Mouse (Mus musculus) MEL (cell line): Measurements from ENCODE around the gene Dnaaf5. TPM values are rescaled to one million over a fixed set of nuclear protein-coding genes. Genes with fewer than 3 reads are reported as not detected.
A peak's percentile ranks its signal among the peaks of the same experiment; 100 is the strongest.

Experiments
- DNase-seq: peaks from one replicate; pipeline ENCODE4 v3.0.0; 2011; ENCODE audit warnings: low read depth, low spot score
- H3K27ac ChIP-seq: 2 replicates; pipeline ENCODE4 v1.5.1; 2012; ENCODE audit warnings: low read depth, mild to moderate bottlenecking, control low read depth, low read length, moderate library complexity; ENCODE audit not compliant: control insufficient read depth
- H3K27me3 ChIP-seq, 2 experiments: fragments of 150-350 bp in 1 of 2; sonication (generic) in 1 of 2; 2 replicates each; pipeline ENCODE4 v1.6.1; 2012; ENCODE audit warnings: low read length in 2 of 2, mild to moderate bottlenecking in 2 of 2, improper control_type of control experiment in 1 of 2, moderate library complexity in 1 of 2; ENCODE audit not compliant: insufficient read depth in 2 of 2, control insufficient read depth in 1 of 2
- H3K36me3 ChIP-seq, 2 experiments: 2 replicates each; pipeline ENCODE4 v1.6.1; 2012 to 2014; ENCODE audit warnings: low read length in 2 of 2, improper control_type of control experiment in 1 of 2, inconsistent platforms in 1 of 2, mild to moderate bottlenecking in 1 of 2; ENCODE audit not compliant: insufficient read depth in 2 of 2, control insufficient read depth in 1 of 2
- H3K4me1 ChIP-seq, 2 experiments: fragments of 150-350 bp in 1 of 2; sonication (generic) in 1 of 2; 2 replicates each; pipeline ENCODE4 v1.6.1; 2012; ENCODE audit warnings: low read length in 2 of 2, improper control_type of control experiment in 1 of 2, mild to moderate bottlenecking in 1 of 2; ENCODE audit not compliant: insufficient read depth in 2 of 2, control insufficient read depth in 1 of 2
- H3K4me3 ChIP-seq, 2 experiments: fragments of 150-350 bp in 1 of 2; sonication (generic) in 1 of 2; 2 replicates each; pipeline ENCODE4 v1.5.1; 2012; ENCODE audit warnings: low read depth in 2 of 2, low read length in 2 of 2, mild to moderate bottlenecking in 2 of 2, moderate library complexity in 2 of 2, control low read depth in 1 of 2, improper control_type of control experiment in 1 of 2; ENCODE audit not compliant: control insufficient read depth in 1 of 2, insufficient read depth in 1 of 2
- H3K79me2 ChIP-seq: 2 replicates; pipeline ENCODE4 v1.6.1; 2012; ENCODE audit warnings: mild to moderate bottlenecking, low read length, moderate library complexity; ENCODE audit not compliant: control insufficient read depth, poor library complexity, insufficient read depth
- H3K9ac ChIP-seq: 2 replicates; pipeline ENCODE4 v1.6.1; 2012; ENCODE audit warnings: low read depth, mild to moderate bottlenecking, control low read depth, low read length, moderate library complexity; ENCODE audit not compliant: control insufficient read depth, poor library complexity, severe bottlenecking
- H3K9me3 ChIP-seq: fragments of 150-350 bp; sonication (generic); replicated peaks from 2 replicates; pipeline ENCODE4 v1.6.1; 2012; ENCODE audit warnings: mild to moderate bottlenecking, low read length, improper control_type of control experiment, moderate library complexity; ENCODE audit not compliant: insufficient read depth
- BHLHE40 ChIP-seq: IDR thresholded peaks from 2 replicates; pipeline ENCODE4 v1.6.1; 2012; ENCODE audit warnings: low read depth, mild to moderate bottlenecking, inconsistent platforms, low read length, improper control_type of control experiment, borderline replicate concordance
- CHD1 ChIP-seq: IDR thresholded peaks from 2 replicates; pipeline ENCODE4 v1.6.1; 2012; ENCODE audit warnings: low read depth, mild to moderate bottlenecking, inconsistent platforms, low read length, improper control_type of control experiment
- CTCF ChIP-seq, 3 experiments: IDR thresholded peaks in 2 of 3; conservative IDR thresholded peaks in 1 of 3; 2 replicates each; pipeline ENCODE4 v1.5.1; 2011 to 2012; ENCODE audit warnings: low read length in 3 of 3, low read depth in 2 of 3, mild to moderate bottlenecking in 2 of 3, improper control_type of control experiment in 1 of 3, inconsistent platforms in 1 of 3, mixed read lengths in 1 of 3, moderate library complexity in 1 of 3; ENCODE audit not compliant: control insufficient read depth in 1 of 3, insufficient read depth in 1 of 3, poor library complexity in 1 of 3, severe bottlenecking in 1 of 3
- EP300 ChIP-seq, 2 experiments: IDR thresholded peaks; 2 replicates each; pipeline ENCODE4 v1.6.1; 2011; ENCODE audit warnings: improper control_type of control experiment in 2 of 2, low read length in 2 of 2, low read depth in 1 of 2, mild to moderate bottlenecking in 1 of 2
- KAT2A ChIP-seq: conservative IDR thresholded peaks from 2 replicates; pipeline ENCODE4 v1.6.1; 2012; ENCODE audit warnings: low read depth, low read length, improper control_type of control experiment, inconsistent platforms
- MAX ChIP-seq: IDR thresholded peaks from 2 replicates; pipeline ENCODE4 v1.6.1; 2011; ENCODE audit warnings: low read length, improper control_type of control experiment
- MAZ ChIP-seq: IDR thresholded peaks from 2 replicates; pipeline ENCODE4 v1.6.1; 2012; ENCODE audit warnings: low read depth, mild to moderate bottlenecking, inconsistent platforms, low read length, improper control_type of control experiment
- MXI1 ChIP-seq: IDR thresholded peaks from 2 replicates; pipeline ENCODE4 v1.6.1; 2011; ENCODE audit warnings: mild to moderate bottlenecking, low read depth, low read length, improper control_type of control experiment
- MYB ChIP-seq: IDR thresholded peaks from 2 replicates; pipeline ENCODE4 v1.6.1; 2011; ENCODE audit warnings: mild to moderate bottlenecking, low read depth, low read length, improper control_type of control experiment
- POLR2AphosphoS2 ChIP-seq: IDR thresholded peaks from 2 replicates; pipeline ENCODE4 v1.6.1; 2011; ENCODE audit warnings: low read length, improper control_type of control experiment
- TBP ChIP-seq: IDR thresholded peaks from 2 replicates; pipeline ENCODE4 v1.8.0; 2011; ENCODE audit warnings: low read depth, low read length, improper control_type of control experiment
- USF1 ChIP-seq: IDR thresholded peaks from 2 replicates; pipeline ENCODE4 v1.6.1; 2014; ENCODE audit warnings: low read depth, mild to moderate bottlenecking, inconsistent platforms, low read length, improper control_type of control experiment, moderate library complexity
- USF2 ChIP-seq, 2 experiments: IDR thresholded peaks; 2 replicates each; pipeline ENCODE4 v1.6.1; 2011 to 2012; ENCODE audit warnings: improper control_type of control experiment in 2 of 2, low read length in 2 of 2, borderline replicate concordance in 1 of 2, inconsistent platforms in 1 of 2, low read depth in 1 of 2, mild to moderate bottlenecking in 1 of 2; ENCODE audit not compliant: insufficient read depth in 1 of 2
- ZMIZ1 ChIP-seq: IDR thresholded peaks from 2 replicates; pipeline ENCODE4 v1.6.1; 2012; ENCODE audit warnings: low read depth, mild to moderate bottlenecking, inconsistent platforms, low read length, improper control_type of control experiment, moderate library complexity
- ZNF384 ChIP-seq: IDR thresholded peaks from 2 replicates; pipeline ENCODE4 v1.6.1; 2012; ENCODE audit warnings: low read depth, mild to moderate bottlenecking, inconsistent platforms, low read length, improper control_type of control experiment
- polyA plus RNA-seq, 2 experiments: library from polyadenylated mRNA; stranded (reverse) in 1 of 2; unstranded in 1 of 2; fragments of >175 nt in 1 of 2; fragments of >200 nt in 1 of 2; gene quantifications; 2 replicates each; pipeline versions ENCODE4 v1.2.1 to v1.2.4; 2012; ENCODE audit warnings: low replicate concordance in 2 of 2, low read depth in 1 of 2; ENCODE audit not compliant: insufficient read length in 2 of 2, insufficient read depth in 1 of 2, missing spikeins in 1 of 2
- total RNA-seq: library from RNA; depleted of rRNA; stranded (reverse); fragments of 300-350 nt; gene quantifications from 2 replicates; pipeline ENCODE4 v1.2.3, GENCODE M21; 2012

The Dnaaf5 gene
- total and polyA plus RNA-seq, 3 experiments: 20.1 to 35.4 TPM; not detected in 1

GRCm38 (mm10) chr5:139198779-139199178 lies 48.8 kb downstream of the Dnaaf5 start:
- peaks cover 2 to 39% of the 10 kb centered on the region in 2 experiments; a peak in 3 of 4 replicates for H3K36me3 ChIP-seq
- TF ChIP-seq EP300 (IDR thresholded peaks at IDR 0.05; ENCODE audit: low read depth in 1 of 2, low read length in 2 of 2): 0 out of 4 replicates have a peak, but pooled peaks of 1 of the 2 experiments have one; percentile 15
- TF ChIP-seq MAX: 0 out of 2 replicates have a peak, but pooled peaks have one; percentile 52
- TF ChIP-seq MXI1: 0 out of 2 replicates have a peak, but pooled peaks have one; percentile 53
- 0 out of 2 replicates have a peak, but pooled peaks have one; percentile 34 for TF ChIP-seq MAZ
- peak; percentile 54; the same call in 1 of the 2 replicates for TF ChIP-seq CHD1
- TF ChIP-seq USF1: no peak
- H3K27ac ChIP-seq: peak overlapping the region; percentile 97
- no peaks in the 10 kb centered on the region for H3K9me3 ChIP-seq
- peaks cover 32% of the 10 kb centered on the region for H3K79me2 ChIP-seq
- H3K4me3 ChIP-seq: 0 out of 4 replicates have a peak overlapping the region, but pooled peaks of 1 of the 2 experiments have one; percentile 67
- DNase-seq: peak; percentile 63
- H3K27me3 ChIP-seq: no peaks in the 10 kb centered on the region
- peaks cover 18 to 41% of the 10 kb centered on the region in 2 experiments for H3K4me1 ChIP-seq
- H3K9ac ChIP-seq: peak overlapping the region; percentile 81

GRCm38 (mm10) chr5:139199636-139199994 lies 49.6 kb downstream of the Dnaaf5 start:
- Histone ChIP-seq H3K27ac (peak overlapping the region; percentile 97), H3K36me3 (peaks cover 2 to 46% of the 10 kb centered on the region in 2 experiments; a peak in 3 of 4 replicates), H3K4me3 (peak overlapping the region; percentile 49 to 67), H3K4me1 (peaks cover 18 to 41% of the 10 kb centered on the region in 2 experiments), H3K79me2 (peaks cover 41% of the 10 kb centered on the region), H3K9me3 (no peaks in the 10 kb centered on the region), H3K9ac (peak overlapping the region; percentile 81), H3K27me3 (no peaks in the 10 kb centered on the region)
- no peak for DNase-seq
- TF ChIP-seq ZNF384 (peak; percentile 53; the same call in 1 of the 2 replicates), CTCF (IDR thresholded peaks at IDR 0.05 in 2 of 3, conservative IDR thresholded peaks at IDR 0.05 in 1 of 3; ENCODE audit: control insufficient read depth in 1 of 3, insufficient read depth in 1 of 3, low read depth in 2 of 3, low read length in 3 of 3, poor library complexity in 1 of 3, severe bottlenecking in 1 of 3) (no peak), MAX (no peak), KAT2A (no peak), MYB (no peak), BHLHE40 (no peak), ZMIZ1 (no peak; the same call in none of the 2 replicates), POLR2AphosphoS2 (no peak), TBP (peak; percentile 37; the same call in 1 of the 2 replicates), CHD1 (0 out of 2 replicates have a peak, but pooled peaks have one; percentile 72), USF2 (IDR thresholded peaks at IDR 0.05; ENCODE audit: borderline replicate concordance in 1 of 2, insufficient read depth in 1 of 2, low read depth in 1 of 2, low read length in 2 of 2) (no peak), USF1 (no peak)
